In the genomic region with DNA sequence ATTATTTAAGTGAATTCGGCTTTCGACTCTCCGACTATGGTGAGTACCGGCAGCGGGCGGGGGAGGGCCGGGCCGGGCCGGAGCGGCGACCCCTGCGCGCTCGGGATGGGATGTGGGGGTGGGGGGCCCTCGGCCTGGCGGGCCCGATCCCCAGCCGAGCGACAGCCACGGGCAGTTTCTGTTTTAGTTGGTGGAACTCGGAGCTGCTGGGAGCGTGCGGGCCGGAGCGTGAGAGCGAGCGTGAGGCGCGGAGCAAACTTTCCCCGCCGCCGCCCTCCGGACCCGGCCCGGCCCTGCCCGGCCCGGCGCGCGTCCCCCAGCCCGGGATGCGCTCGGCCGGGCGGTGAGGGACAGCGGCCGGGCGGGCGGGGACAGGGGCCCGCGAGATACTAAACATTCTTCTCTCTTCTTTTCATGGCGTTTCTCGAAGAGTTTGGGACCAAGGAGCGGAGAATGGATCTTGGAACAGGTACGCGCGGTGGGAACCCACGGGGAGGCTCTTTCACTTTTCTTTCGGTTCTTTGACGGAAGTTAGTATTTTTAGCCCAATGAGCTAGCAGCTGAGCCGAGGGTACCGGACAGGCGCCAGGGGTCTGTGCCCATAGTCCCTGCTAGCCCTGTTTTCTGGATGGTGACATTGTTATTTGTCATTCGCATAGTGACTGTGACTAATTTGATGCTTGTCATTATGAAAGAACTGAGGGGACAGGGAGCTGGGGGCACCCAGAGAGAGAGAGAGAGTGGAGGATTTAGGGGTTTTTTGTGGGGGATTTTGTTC, we compare ENCODE assay signal across 7 mouse cellular contexts.
DNase-seq lines count a peak whose midpoint lies in the region; ATAC-seq and TF ChIP-seq lines count a peak whose summit lies in the region.

No protein-coding gene starts in this region.

- peak; percentile 26; the same call in 1 of the 2 replicates for ATAC-seq in lung, embryonic 16.5 days (ENCODE audit: low read depth)
- no peak for ATAC-seq in embryonic facial prominence, embryonic 14.5 days (ENCODE audit: low read depth)
- no peak for ATAC-seq in intestine, postnatal 0 days

- no peak overlapping the region; the same call in 1 of the 2 replicates for H3K27ac ChIP-seq in lung, embryonic 16.5 days (ENCODE audit: low read length)
- no peak overlapping the region for H3K27ac ChIP-seq in embryonic facial prominence, embryonic 14.5 days (replicated peaks; ENCODE audit: low read depth, low read length)
- H3K27ac ChIP-seq in intestine, postnatal 0 days (ENCODE audit: low read depth, low read length): peak overlapping the region; percentile 78

- H3K4me3 ChIP-seq in lung, embryonic 16.5 days (ENCODE audit: low read length): peak overlapping the region; percentile 77
- H3K4me3 ChIP-seq in embryonic facial prominence, embryonic 14.5 days (ENCODE audit: low read depth, low read length): peak overlapping the region; percentile 70
- H3K4me3 ChIP-seq in intestine, postnatal 0 days (ENCODE audit: low read depth, low read length): peak overlapping the region; percentile 81

- peak overlapping the region; percentile 71 for H3K9ac ChIP-seq in lung, embryonic 16.5 days (ENCODE audit: low read length)
- H3K9ac ChIP-seq in embryonic facial prominence, embryonic 14.5 days (ENCODE audit: low read depth, low read length): peak overlapping the region; percentile 61
- H3K9ac ChIP-seq in intestine, postnatal 0 days (ENCODE audit: low read depth, low read length): peak overlapping the region; percentile 77

- H3K27me3 ChIP-seq in lung, embryonic 16.5 days (ENCODE audit: control insufficient read depth, insufficient read depth, low read depth, low read length): peaks cover 20% of the 10 kb centered on the region
- peaks cover 84% of the 10 kb centered on the region for H3K27me3 ChIP-seq in embryonic facial prominence, embryonic 14.5 days (replicated peaks; ENCODE audit: control insufficient read depth, insufficient read depth, low read length)
- H3K27me3 ChIP-seq in intestine, postnatal 0 days (replicated peaks; ENCODE audit: control insufficient read depth, insufficient read depth, low read length): 0 out of 2 replicates have a peak, but pooled peaks cover 4% of the 10 kb centered on the region

- H3K4me2 ChIP-seq in lung, embryonic 16.5 days (ENCODE audit: low read depth, low read length): peak overlapping the region; percentile 97
- peak overlapping the region; percentile 99 for H3K4me2 ChIP-seq in embryonic facial prominence, embryonic 14.5 days (ENCODE audit: low read depth, low read length)
- H3K4me2 ChIP-seq in intestine, postnatal 0 days (replicated peaks; ENCODE audit: low read depth): peak overlapping the region; percentile 95

- H3K4me1 ChIP-seq in lung, embryonic 16.5 days (replicated peaks; ENCODE audit: control insufficient read depth, insufficient read depth, low read length): peaks cover 5% of the 10 kb centered on the region; the same call in 1 of the 2 replicates
- 0 out of 2 replicates have a peak, but pooled peaks cover 5% of the 10 kb centered on the region for H3K4me1 ChIP-seq in embryonic facial prominence, embryonic 14.5 days (ENCODE audit: control insufficient read depth, insufficient read depth, low read length)
- H3K4me1 ChIP-seq in intestine, postnatal 0 days (replicated peaks; ENCODE audit: control insufficient read depth, insufficient read depth, low read length): peaks cover 16% of the 10 kb centered on the region

- no peak for TF ChIP-seq CTCF in intestine, postnatal 0 days (IDR thresholded peaks at IDR 0.05; ENCODE audit: low read depth)

- WGBS in lung, embryonic 16.5 days: 2% methylated on average over 48 of the region's 64 CpGs
- 1% methylated on average over 47 of the region's 64 CpGs for WGBS in embryonic facial prominence, embryonic 14.5 days
- WGBS in intestine, postnatal 0 days: 2% methylated on average over 63 of the region's 64 CpGs

- H3K9me3 ChIP-seq in lung, embryonic 16.5 days (ENCODE audit: control insufficient read depth, low read length): no peaks in the 10 kb centered on the region
- H3K9me3 ChIP-seq in embryonic facial prominence, embryonic 14.5 days (ENCODE audit: control insufficient read depth, low read length): no peaks in the 10 kb centered on the region
- no peaks in the 10 kb centered on the region for H3K9me3 ChIP-seq in intestine, postnatal 0 days (ENCODE audit: control insufficient read depth)

- H3K36me3 ChIP-seq in lung, embryonic 16.5 days (ENCODE audit: control insufficient read depth, insufficient read depth, low read length): no peaks in the 10 kb centered on the region
- H3K36me3 ChIP-seq in embryonic facial prominence, embryonic 14.5 days (ENCODE audit: control insufficient read depth, insufficient read depth, low read length): no peaks in the 10 kb centered on the region
- no peaks in the 10 kb centered on the region for H3K36me3 ChIP-seq in intestine, postnatal 0 days (ENCODE audit: control insufficient read depth, insufficient read depth)

- DNase-seq in lung, postnatal 36 days: no peak
- no peak for DNase-seq in embryonic facial prominence, embryonic 14.5 days (ENCODE audit: low spot score)
- peak; percentile 21 to 24 for DNase-seq in natural killer cell, adult 2 months (ENCODE audit: low spot score in 2 of 2)
- no peak for DNase-seq in cerebellum, adult 9-10 months
- DNase-seq in layer of hippocampus, postnatal 14 days (ENCODE audit: low spot score in 2 of 2): no peak

Comparison
In these comparisons a context has a peak if more than half of its experiments do, and no peak if none do; other contexts are left out.
1. DNase-seq: peak in natural killer cell, adult 2 months (2 of 2); none in lung, postnatal 36 days (single experiment), embryonic facial prominence, embryonic 14.5 days (single experiment), cerebellum, adult 9-10 months (single experiment) and layer of hippocampus, postnatal 14 days (0 of 2).
2. Peak in every context shown above with its lines, with median percentiles within 50 percentile points of each other: H3K4me2 ChIP-seq, H3K4me3 ChIP-seq and H3K9ac ChIP-seq.